Mouse (Mus musculus) hindbrain, embryonic 16.5 days (tissue): ENCODE measurements around the gene Brms1l. TPM values are rescaled to one million over a fixed set of nuclear protein-coding genes. Genes with fewer than 3 reads are reported as not detected.
"Not testable (repeated sequence)": the region's sequence is repeated elsewhere in the genome, so short reads cannot be mapped to it uniquely, and the experiment has no call there.

Experiments
- ATAC-seq: fragments of 200-750 bp; cut with Nextera tagmentation; 2 replicates; pipeline ENCODE4 v1.8.0; 2017; ENCODE audit warnings: moderate TSS enrichment, moderate library complexity
- H3K27ac ChIP-seq: fragments of 300-500 bp; sonication (generic); 2 replicates; pipeline ENCODE4 v1.5.1; 2014; ENCODE audit warnings: low read depth, mild to moderate bottlenecking, control low read depth, low read length, moderate library complexity
- H3K27me3 ChIP-seq: fragments of 300-500 bp; sonication (generic); replicated peaks from 2 replicates; pipeline ENCODE4 v1.6.1; 2014; ENCODE audit warnings: low read length; ENCODE audit not compliant: control insufficient read depth, insufficient read depth
- H3K36me3 ChIP-seq: fragments of 300-500 bp; sonication (generic); 2 replicates; pipeline ENCODE4 v1.6.1; 2014; ENCODE audit warnings: mild to moderate bottlenecking, low read length, moderate library complexity, mixed read lengths; ENCODE audit not compliant: control insufficient read depth, insufficient read depth
- H3K4me1 ChIP-seq: fragments of 300-500 bp; sonication (generic); 2 replicates; pipeline ENCODE4 v1.6.1; 2014; ENCODE audit warnings: low read depth, low read length; ENCODE audit not compliant: control insufficient read depth, insufficient read depth
- H3K4me2 ChIP-seq: fragments of 300-500 bp; sonication (generic); 2 replicates; pipeline ENCODE4 v1.6.1; 2014; ENCODE audit warnings: mild to moderate bottlenecking, low read length, control low read depth, moderate library complexity
- H3K4me3 ChIP-seq: fragments of 300-500 bp; sonication (generic); 2 replicates; pipeline ENCODE4 v1.5.1; 2014; ENCODE audit warnings: mild to moderate bottlenecking, low read length, control low read depth, moderate library complexity
- H3K9ac ChIP-seq: fragments of 300-500 bp; sonication (generic); 2 replicates; pipeline ENCODE4 v1.6.1; 2014; ENCODE audit warnings: low read depth, mild to moderate bottlenecking, control low read depth, low read length, moderate library complexity
- H3K9me3 ChIP-seq: fragments of 300-500 bp; sonication (generic); 2 replicates; pipeline ENCODE4 v1.6.1; 2014; ENCODE audit warnings: mild to moderate bottlenecking, low read length, moderate library complexity; ENCODE audit not compliant: control insufficient read depth
- WGBS: fragments of 180-500 bp; shearing (Covaris S2); extraction: QIAGEN DNeasy Blood & Tissue Kit; methylation state at CpG from one replicate; pipeline ENCODE4 v1.1.7; 2014; 5-methylcytosine and 5-hydroxymethylcytosine counted together
- polyA plus RNA-seq: library from polyadenylated mRNA; unstranded; fragments of >200 nt; fragmentation: Nextera tagmentation; extraction: Ambion mirVana; gene quantifications from 2 replicates; pipeline ENCODE4 v1.2.1, GENCODE M21; 2015

The Brms1l gene
- polyA plus RNA-seq = 50.8 and 54.8 TPM in 2 replicates

- Histone ChIP-seq H3K9ac (peak within 1 kb of the TSS; percentile 88), H3K27ac (peak within 1 kb of the TSS; percentile 94), H3K9me3 (no peaks in the 10 kb centered on the region), H3K4me3 (peak within 1 kb of the TSS; percentile 87), H3K27me3 (no peaks in the 10 kb centered on the region), H3K4me1 (peaks cover 11% of the 10 kb centered on the region), H3K36me3 (no peaks in the 10 kb centered on the region), H3K4me2 (peak within 1 kb of the TSS; percentile 82)
- under 1% methylated on average over 64 of the region's 77 CpGs for WGBS
- ATAC-seq = peak; percentile 100
Observed at GRCm38 (mm10) chr12:55836199-55836951, at the start of gene Brms1l. TSS of gene Brms1l (plus strand) at chr12:55836324.

GRCm38 (mm10) chr12:55794485-55794884 lies 41.6 kb upstream of the Brms1l start:
- H3K4me3 ChIP-seq, H3K4me2 ChIP-seq, H3K36me3 ChIP-seq, ATAC-seq, H3K9me3 ChIP-seq, H3K9ac ChIP-seq, H3K27me3 ChIP-seq, H3K4me1 ChIP-seq, H3K27ac ChIP-seq: not testable (repeated sequence)
- 81% methylated on average over 4 of the region's 4 CpGs for WGBS

- Histone ChIP-seq H3K36me3 (no peaks in the 10 kb centered on the region), H3K27ac (no peak overlapping the region), H3K4me1 (no peaks in the 10 kb centered on the region), H3K27me3 (no peaks in the 10 kb centered on the region), H3K4me3 (no peak overlapping the region), H3K9ac (no peak overlapping the region), H3K9me3 (no peaks in the 10 kb centered on the region), H3K4me2 (no peak overlapping the region)
- ATAC-seq = no peak
- WGBS = 82% methylated on average over 3 of the region's 3 CpGs
Observed at GRCm38 (mm10) chr12:55797103-55797502, 39.0 kb upstream of the Brms1l start.

GRCm38 (mm10) chr12:55798745-55799144 lies 37.4 kb upstream of the Brms1l start:
- Histone ChIP-seq H3K9ac (no peak overlapping the region), H3K4me1 (no peaks in the 10 kb centered on the region), H3K27me3 (no peaks in the 10 kb centered on the region), H3K9me3 (no peaks in the 10 kb centered on the region), H3K4me3 (no peak overlapping the region), H3K36me3 (no peaks in the 10 kb centered on the region), H3K27ac (no peak overlapping the region), H3K4me2 (no peak overlapping the region)
- no peak for ATAC-seq
- WGBS = 89% methylated on average over 4 of the region's 4 CpGs

- Histone ChIP-seq H3K4me2 (no peak overlapping the region), H3K27ac (no peak overlapping the region), H3K27me3 (no peaks in the 10 kb centered on the region), H3K9ac (no peak overlapping the region), H3K4me1 (no peaks in the 10 kb centered on the region), H3K4me3 (no peak overlapping the region), H3K9me3 (no peaks in the 10 kb centered on the region), H3K36me3 (no peaks in the 10 kb centered on the region)
- ATAC-seq = no peak
- 91% methylated on average over 5 of the region's 5 CpGs for WGBS
Observed at GRCm38 (mm10) chr12:55800144-55800543, 36.0 kb upstream of the Brms1l start.

- ATAC-seq = no peak
- H3K27ac ChIP-seq = no peak overlapping the region
Observed at GRCm38 (mm10) chr12:55801131-55801530, 35.0 kb upstream of the Brms1l start.

GRCm38 (mm10) chr12:55805035-55805434 lies 31.1 kb upstream of the Brms1l start:
- 48% methylated on average over 3 of the region's 3 CpGs for WGBS
- Histone ChIP-seq H3K27ac (peak overlapping the region; percentile 19; the same call in 1 of the 2 replicates), H3K27me3 (no peaks in the 10 kb centered on the region), H3K36me3 (no peaks in the 10 kb centered on the region), H3K9me3 (no peaks in the 10 kb centered on the region), H3K9ac (no peak overlapping the region), H3K4me1 (no peaks in the 10 kb centered on the region), H3K4me2 (no peak overlapping the region), H3K4me3 (no peak overlapping the region)
- ATAC-seq = peak; percentile 54; the same call in 1 of the 2 replicates

More at GRCm38 (mm10) chr12:55801131-55801530, 35.0 kb upstream of the Brms1l start:
- Histone ChIP-seq H3K4me1 (no peaks in the 10 kb centered on the region), H3K4me2 (no peak overlapping the region), H3K9me3 (no peaks in the 10 kb centered on the region), H3K4me3 (no peak overlapping the region), H3K36me3 (no peaks in the 10 kb centered on the region), H3K9ac (no peak overlapping the region), H3K27me3 (no peaks in the 10 kb centered on the region)
- 93% methylated on average over 4 of the region's 4 CpGs for WGBS

GRCm38 (mm10) chr12:55816488-55816887 lies 19.6 kb upstream of the Brms1l start:
- H3K4me3 ChIP-seq = no peak overlapping the region
- peaks cover 10% of the 10 kb centered on the region for H3K4me1 ChIP-seq
- no peak overlapping the region for H3K4me2 ChIP-seq
- no peak for ATAC-seq
- H3K9me3 ChIP-seq = no peaks in the 10 kb centered on the region
- no peaks in the 10 kb centered on the region for H3K36me3 ChIP-seq
- 92% methylated on average over 5 of the region's 5 CpGs for WGBS
- no peak overlapping the region for H3K9ac ChIP-seq
- H3K27me3 ChIP-seq = no peaks in the 10 kb centered on the region
- no peak overlapping the region for H3K27ac ChIP-seq

- peak overlapping the region; percentile 97 for H3K9ac ChIP-seq
- no peaks in the 10 kb centered on the region for H3K27me3 ChIP-seq
Observed at GRCm38 (mm10) chr12:55820119-55820660, 15.9 kb upstream of the Brms1l start.

More at GRCm38 (mm10) chr12:55820119-55820660, 15.9 kb upstream of the Brms1l start:
- H3K9me3 ChIP-seq = no peaks in the 10 kb centered on the region
- H3K4me2 ChIP-seq = peak overlapping the region; percentile 81
- H3K4me1 ChIP-seq = peaks cover 10% of the 10 kb centered on the region
- no peaks in the 10 kb centered on the region for H3K36me3 ChIP-seq
- peak; percentile 68 for ATAC-seq
- peak overlapping the region; percentile 99 for H3K4me3 ChIP-seq
- peak overlapping the region; percentile 96 for H3K27ac ChIP-seq
- WGBS = under 1% methylated on average over 28 of the region's 35 CpGs
